Mouse (Mus musculus) forebrain, embryonic 11.5 days (tissue): ENCODE data around the gene Fmnl2. TPM values are rescaled to one million over a fixed set of nuclear protein-coding genes. Genes with fewer than 3 reads are reported as not detected.

Source experiments
- ATAC-seq: fragments of 200-750 bp; cut with Nextera tagmentation; replicated peaks from 2 replicates; pipeline ENCODE4 v1.8.0; 2017; ENCODE audit warnings: moderate TSS enrichment; ENCODE audit not compliant: low FRiP score
- DNase-seq: peaks from one replicate; pipeline ENCODE4 v3.0.0-alpha.2; 2017; ENCODE audit warnings: low spot score
- H3K27ac ChIP-seq: fragments of 300-500 bp; sonication (generic); 2 replicates; pipeline ENCODE4 v1.5.1; 2014; ENCODE audit warnings: low read depth, low read length
- H3K27me3 ChIP-seq: fragments of 300-500 bp; sonication (generic); 2 replicates; pipeline ENCODE4 v1.6.1; 2014; ENCODE audit warnings: mild to moderate bottlenecking, low read length, mixed read lengths; ENCODE audit not compliant: control insufficient read depth, insufficient read depth
- H3K36me3 ChIP-seq: fragments of 300-500 bp; sonication (generic); 2 replicates; pipeline ENCODE4 v1.6.1; 2014; ENCODE audit warnings: mild to moderate bottlenecking, low read length, moderate library complexity, mixed read lengths; ENCODE audit not compliant: control insufficient read depth, insufficient read depth
- H3K4me1 ChIP-seq: fragments of 300-500 bp; sonication (generic); replicated peaks from 2 replicates; pipeline ENCODE4 v1.6.1; 2014; ENCODE audit warnings: low read length, mixed read lengths; ENCODE audit not compliant: control insufficient read depth, insufficient read depth
- H3K4me2 ChIP-seq: fragments of 300-500 bp; sonication (generic); 2 replicates; pipeline ENCODE4 v1.6.1; 2014; ENCODE audit warnings: low read depth, mild to moderate bottlenecking, low read length, moderate library complexity, mixed read lengths; ENCODE audit not compliant: severe bottlenecking
- H3K4me3 ChIP-seq: fragments of 300-500 bp; sonication (generic); 2 replicates; pipeline ENCODE4 v1.5.1; 2014; ENCODE audit warnings: low read depth, low read length
- H3K9ac ChIP-seq: fragments of 300-500 bp; sonication (generic); 2 replicates; pipeline ENCODE4 v1.6.1; 2014; ENCODE audit warnings: low read length
- H3K9me3 ChIP-seq: fragments of 300-500 bp; sonication (generic); 2 replicates; pipeline ENCODE4 v1.6.1; 2016; ENCODE audit warnings: low read length, mixed read lengths; ENCODE audit not compliant: control insufficient read depth
- WGBS: fragments of 180-500 bp; shearing (Covaris S2); extraction: QIAGEN DNeasy Blood & Tissue Kit; methylation state at CpG from one replicate; pipeline ENCODE4 v1.1.7; 2014; 5-methylcytosine and 5-hydroxymethylcytosine counted together
- polyA plus RNA-seq: library from polyadenylated mRNA; unstranded; fragments of >200 nt; fragmentation: Nextera tagmentation; extraction: Ambion mirVana; gene quantifications from 2 replicates; pipeline ENCODE4 v1.2.1, GENCODE M21; 2014

Fmnl2 gene
- polyA plus RNA-seq, 1 experiment from 2014 or later, result 10.4 TPM

- no peak overlapping the region for H3K9ac ChIP-seq
- no peak for ATAC-seq
- no peaks in the 10 kb centered on the region for H3K27me3 ChIP-seq
- no peak overlapping the region for H3K4me2 ChIP-seq
- WGBS, result 81% methylated on average over 5 of the region's 5 CpGs
- peaks cover 3% of the 10 kb centered on the region; the same call in 1 of the 2 replicates for H3K36me3 ChIP-seq
- no peak for DNase-seq
- no peak overlapping the region for H3K27ac ChIP-seq
- H3K4me1 ChIP-seq, result 0 out of 2 replicates have a peak, but pooled peaks cover 2% of the 10 kb centered on the region
- H3K9me3 ChIP-seq, result no peaks in the 10 kb centered on the region
- no peak overlapping the region for H3K4me3 ChIP-seq
These were observed 15.0 kb downstream of the Fmnl2 start for GRCm38 (mm10) chr2:52872636-52873035.

GRCm38 (mm10) chr2:52873276-52874063, 15.8 kb downstream of the Fmnl2 start:
- DNase-seq (no peak), ATAC-seq (no peak)
- H3K4me3 ChIP-seq, result no peak overlapping the region
- no peak overlapping the region for H3K4me2 ChIP-seq
- no peak overlapping the region for H3K9ac ChIP-seq
- H3K9me3 ChIP-seq, result no peaks in the 10 kb centered on the region
- H3K4me1 ChIP-seq, result 0 out of 2 replicates have a peak, but pooled peaks cover 2% of the 10 kb centered on the region
- 72% methylated on average over 18 of the region's 18 CpGs for WGBS
- H3K36me3 ChIP-seq, result no peaks in the 10 kb centered on the region
- no peak overlapping the region for H3K27ac ChIP-seq
- H3K27me3 ChIP-seq, result no peaks in the 10 kb centered on the region

- Histone ChIP-seq H3K4me1 (0 out of 2 replicates have a peak, but pooled peaks cover 2% of the 10 kb centered on the region), H3K4me3 (no peak overlapping the region), H3K9ac (no peak overlapping the region), H3K27me3 (no peaks in the 10 kb centered on the region), H3K9me3 (no peaks in the 10 kb centered on the region), H3K36me3 (no peaks in the 10 kb centered on the region), H3K4me2 (no peak overlapping the region), H3K27ac (no peak overlapping the region)
- no peak for ATAC-seq
- no peak for DNase-seq
These were observed 17.1 kb downstream of the Fmnl2 start for GRCm38 (mm10) chr2:52874721-52875120.

DNA sequence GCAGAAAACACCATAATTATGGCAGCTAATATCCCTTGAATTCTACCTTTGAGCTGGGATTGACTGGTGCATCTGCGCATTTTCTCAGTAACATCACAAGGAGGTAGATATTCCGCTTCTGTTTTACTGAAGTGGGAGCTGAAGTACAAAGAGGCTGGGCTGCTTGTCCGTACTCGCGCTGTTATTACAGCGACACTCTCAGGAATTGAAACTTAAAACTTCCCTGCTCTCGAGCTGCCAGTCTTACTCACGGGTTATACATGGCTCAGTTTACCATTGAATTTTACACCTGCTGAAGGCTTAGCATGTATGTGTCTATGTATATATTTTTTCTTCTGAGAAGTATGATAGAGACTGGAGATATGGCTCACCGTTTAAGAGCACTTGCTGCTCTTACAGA, 18.1 kb downstream of the Fmnl2 start:
- H3K9ac ChIP-seq, result no peak overlapping the region
- ATAC-seq (no peak), DNase-seq (no peak)
- H3K9me3 ChIP-seq, result no peaks in the 10 kb centered on the region
- H3K27ac ChIP-seq, result no peak overlapping the region
- 0 out of 2 replicates have a peak, but pooled peaks cover 2% of the 10 kb centered on the region for H3K4me1 ChIP-seq
- WGBS, result 91% methylated on average over 9 of the region's 9 CpGs
- H3K36me3 ChIP-seq, result no peaks in the 10 kb centered on the region
- H3K27me3 ChIP-seq, result no peaks in the 10 kb centered on the region
- H3K4me2 ChIP-seq, result no peak overlapping the region
- no peak overlapping the region for H3K4me3 ChIP-seq

DNA sequence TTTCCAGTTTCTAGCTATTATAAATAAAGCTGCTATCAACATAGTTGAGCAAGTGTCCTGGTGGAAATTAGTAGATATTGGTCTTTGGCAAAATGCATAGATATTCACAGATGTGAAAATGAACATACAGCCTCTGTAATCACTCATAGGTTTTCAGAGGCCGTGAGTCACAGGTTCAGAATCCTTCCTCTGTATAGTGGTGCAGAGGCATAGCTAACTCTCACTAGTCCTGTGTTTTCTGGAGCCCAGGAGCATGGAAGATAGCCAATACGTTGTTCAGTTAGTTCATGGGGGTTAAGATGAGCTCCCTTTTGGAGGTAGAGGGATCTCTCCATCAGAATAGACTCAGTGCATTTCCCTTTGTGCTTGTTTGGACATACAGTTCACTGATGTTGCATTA, 25.7 kb downstream of the Fmnl2 start:
- H3K9me3 ChIP-seq, result no peaks in the 10 kb centered on the region
- no peak overlapping the region for H3K4me2 ChIP-seq
- ATAC-seq, result no peak
- no peaks in the 10 kb centered on the region for H3K36me3 ChIP-seq
- H3K4me3 ChIP-seq, result no peak overlapping the region
- WGBS, result 92% methylated on average over 2 of the region's 2 CpGs
- no peak overlapping the region for H3K27ac ChIP-seq
- no peak for DNase-seq
- H3K4me1 ChIP-seq, result no peaks in the 10 kb centered on the region
- no peak overlapping the region for H3K9ac ChIP-seq
- H3K27me3 ChIP-seq, result no peaks in the 10 kb centered on the region

DNA sequence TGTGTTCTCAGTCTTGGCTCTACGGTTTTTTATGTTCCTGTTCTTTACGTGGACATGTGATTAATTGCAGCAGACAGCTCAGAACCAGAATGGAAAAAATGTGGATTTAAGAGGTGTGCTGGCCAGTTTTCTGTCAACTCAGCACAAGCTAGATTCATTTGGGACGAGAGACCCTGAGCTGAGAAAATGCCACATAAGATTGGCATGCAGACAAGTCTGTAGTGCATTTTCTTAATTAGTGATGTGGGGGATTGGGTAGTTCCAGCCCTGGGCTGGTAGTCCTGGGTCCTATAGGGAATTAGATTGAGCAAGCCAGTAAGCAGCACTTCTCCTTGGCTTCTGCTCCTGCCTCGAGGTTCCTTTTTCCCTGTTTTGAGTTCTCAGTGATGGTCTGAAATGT, 26.4 kb downstream of the Fmnl2 start:
- no peaks in the 10 kb centered on the region for H3K9me3 ChIP-seq
- DNase-seq (no peak), ATAC-seq (no peak)
- no peak overlapping the region for H3K4me3 ChIP-seq
- H3K4me2 ChIP-seq, result no peak overlapping the region
- no peaks in the 10 kb centered on the region for H3K27me3 ChIP-seq
- H3K36me3 ChIP-seq, result no peaks in the 10 kb centered on the region
- H3K9ac ChIP-seq, result no peak overlapping the region
- no peaks in the 10 kb centered on the region for H3K4me1 ChIP-seq
- 89% methylated on average over 4 of the region's 4 CpGs for WGBS
- H3K27ac ChIP-seq, result no peak overlapping the region

DNA sequence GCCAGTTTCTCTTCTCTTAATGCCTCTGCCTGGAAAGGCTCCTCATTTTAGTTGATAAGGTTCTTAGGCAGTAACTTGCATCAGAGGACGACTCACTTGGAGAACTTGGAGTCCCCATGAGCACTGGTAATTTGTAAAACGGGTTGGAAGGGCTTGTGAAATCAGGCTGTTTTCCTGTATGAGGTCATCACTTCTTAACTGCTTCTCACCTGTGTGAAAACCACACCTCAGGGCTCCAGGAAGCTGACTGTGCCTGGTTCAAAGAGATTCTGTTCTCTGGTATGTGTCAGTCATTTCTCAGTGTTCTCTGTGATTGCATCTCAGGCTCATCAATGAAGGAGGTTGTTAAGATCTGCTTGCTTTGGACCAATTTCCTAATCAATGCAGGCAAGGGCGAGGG, 27.4 kb downstream of the Fmnl2 start:
- no peaks in the 10 kb centered on the region for H3K27me3 ChIP-seq
- no peak overlapping the region for H3K9ac ChIP-seq
- no peaks in the 10 kb centered on the region for H3K4me1 ChIP-seq
- H3K36me3 ChIP-seq, result no peaks in the 10 kb centered on the region
- H3K9me3 ChIP-seq, result no peaks in the 10 kb centered on the region
- no peak overlapping the region for H3K4me3 ChIP-seq
- H3K27ac ChIP-seq, result no peak overlapping the region
- ATAC-seq, result no peak
- H3K4me2 ChIP-seq, result no peak overlapping the region
- WGBS, result 75% methylated on average over 3 of the region's 3 CpGs
- no peak for DNase-seq

DNA sequence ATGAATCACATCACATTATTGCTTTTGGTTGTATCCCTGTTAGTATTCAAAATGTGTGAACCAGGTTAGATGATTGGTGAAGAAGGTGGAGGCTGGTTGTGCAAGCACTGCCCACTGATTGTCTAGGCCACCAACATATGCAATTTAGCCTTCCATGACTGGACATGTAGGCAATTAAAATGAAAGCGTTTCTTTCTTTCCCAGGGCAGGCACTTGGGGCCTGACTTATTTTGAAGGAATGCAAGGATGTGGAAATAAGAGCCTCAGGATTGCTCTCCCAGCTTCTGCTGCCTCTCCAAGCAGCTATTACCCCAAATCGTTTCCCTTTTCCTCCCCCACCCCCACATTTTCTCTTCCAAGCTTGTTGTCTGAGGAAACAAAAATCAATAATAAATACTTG, 29.6 kb downstream of the Fmnl2 start:
- H3K9ac ChIP-seq, result no peak overlapping the region
- no peak overlapping the region for H3K27ac ChIP-seq

GRCm38 (mm10) chr2:52891115-52891514, 33.5 kb downstream of the Fmnl2 start:
- ATAC-seq (no peak), DNase-seq (no peak)
- WGBS, result 89% methylated on average over 8 of the region's 8 CpGs
- H3K36me3 ChIP-seq, result no peaks in the 10 kb centered on the region
- H3K4me1 ChIP-seq, result no peaks in the 10 kb centered on the region
- no peak overlapping the region for H3K9ac ChIP-seq
- H3K4me3 ChIP-seq, result no peak overlapping the region
- no peak overlapping the region for H3K4me2 ChIP-seq
- no peaks in the 10 kb centered on the region for H3K27me3 ChIP-seq
- H3K9me3 ChIP-seq, result no peaks in the 10 kb centered on the region
- no peak overlapping the region for H3K27ac ChIP-seq

More for the DNA sequence above, 29.6 kb downstream of the Fmnl2 start:
- 68% methylated on average over 2 of the region's 2 CpGs for WGBS
- Histone ChIP-seq H3K9me3 (no peaks in the 10 kb centered on the region), H3K27me3 (no peaks in the 10 kb centered on the region), H3K4me1 (no peaks in the 10 kb centered on the region), H3K36me3 (no peaks in the 10 kb centered on the region), H3K4me3 (no peak overlapping the region), H3K4me2 (no peak overlapping the region)
- ATAC-seq (no peak), DNase-seq (no peak)
